Mouse (Mus musculus) kidney, adult 18-20 months (tissue): ENCODE data around the gene Auts2.

Source experiments
- DNase-seq: peaks from one replicate; pipeline ENCODE4 v3.0.0; 2021

Auts2 gene

GRCm38 (mm10) chr5:131589948-131590467, 953.1 kb downstream of the Auts2 start:
- DNase-seq: no peak

- DNase-seq: no peak
These were observed 956.8 kb downstream of the Auts2 start for GRCm38 (mm10) chr5:131586332-131586700.

- DNase-seq: no peak
These were observed 957.3 kb downstream of the Auts2 start for GRCm38 (mm10) chr5:131585684-131586331.

- DNase-seq: peak; percentile 59
These were observed 958.6 kb downstream of the Auts2 start for GRCm38 (mm10) chr5:131584260-131585135.

GRCm38 (mm10) chr5:131581110-131582050, 961.8 kb downstream of the Auts2 start:
- no peak for DNase-seq

- no peak for DNase-seq
These were observed 964.4 kb downstream of the Auts2 start for GRCm38 (mm10) chr5:131578737-131579136.

- DNase-seq: no peak
These were observed 967.3 kb downstream of the Auts2 start for GRCm38 (mm10) chr5:131575733-131576265.

- DNase-seq: no peak
These were observed 968.0 kb downstream of the Auts2 start for GRCm38 (mm10) chr5:131575086-131575514.

GRCm38 (mm10) chr5:131574469-131575085, 968.6 kb downstream of the Auts2 start:
- DNase-seq: no peak

- no peak for DNase-seq
These were observed 969.6 kb downstream of the Auts2 start for GRCm38 (mm10) chr5:131573296-131574177.

- no peak for DNase-seq
These were observed 977.1 kb downstream of the Auts2 start for GRCm38 (mm10) chr5:131566032-131566431.

GRCm38 (mm10) chr5:131563630-131564252, 979.4 kb downstream of the Auts2 start:
- no peak for DNase-seq

GRCm38 (mm10) chr5:131560773-131561560, 982.2 kb downstream of the Auts2 start:
- no peak for DNase-seq

GRCm38 (mm10) chr5:131558403-131559174, 984.6 kb downstream of the Auts2 start:
- no peak for DNase-seq

- no peak for DNase-seq
These were observed 985.4 kb downstream of the Auts2 start for GRCm38 (mm10) chr5:131557591-131558385.

- no peak for DNase-seq
These were observed 994.1 kb downstream of the Auts2 start for GRCm38 (mm10) chr5:131548932-131549563.

- no peak for DNase-seq
These were observed 995.2 kb downstream of the Auts2 start for GRCm38 (mm10) chr5:131547926-131548325.
